Mouse (Mus musculus): ENCODE results near the gene Itih3. TPM values are rescaled to one million over a fixed set of nuclear protein-coding genes. Genes with fewer than 3 reads are reported as not detected.

Gene Itih3
- polyA plus RNA-seq (2017; shearing (Covaris generic)), result not detected

DNA sequence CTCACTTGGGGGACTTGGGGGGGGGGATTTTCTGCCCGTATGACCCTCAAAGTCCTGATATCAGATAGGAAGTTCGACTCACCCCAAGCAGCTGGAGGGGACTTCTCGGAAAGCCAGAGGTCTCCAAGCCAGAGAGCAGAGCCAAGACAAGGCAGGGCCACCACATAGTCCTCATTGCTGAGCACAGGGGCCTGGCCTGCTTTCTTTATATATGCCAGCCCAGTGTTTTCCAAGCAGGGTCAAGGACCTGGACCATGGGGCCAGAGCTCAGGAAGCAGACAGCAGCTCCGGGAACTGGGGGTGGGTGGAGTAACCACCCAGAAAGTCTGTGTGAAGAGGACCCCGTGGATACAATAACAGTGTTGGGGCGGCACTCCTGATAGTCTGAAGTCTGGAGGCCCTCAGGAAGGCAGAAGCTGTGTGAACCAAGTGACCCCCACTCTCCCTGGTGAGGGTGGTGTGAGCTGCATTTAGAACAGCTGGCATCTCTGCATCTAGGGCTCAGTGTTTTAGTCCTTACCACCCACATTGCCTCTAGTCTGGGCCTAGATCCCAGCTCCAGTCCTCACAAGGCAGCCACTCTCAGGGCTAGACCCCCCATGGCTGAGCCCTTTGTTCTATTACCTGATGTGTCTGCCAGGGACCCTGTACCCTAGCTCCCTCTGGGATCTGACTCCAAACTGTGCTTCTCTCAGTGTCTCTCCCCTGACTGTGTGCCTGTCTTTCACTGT is at the start of gene Itih3:
Gene Itih3, minus strand, starts transcription at position 386 of the 731 bp plus-strand sequence.

DNA sequence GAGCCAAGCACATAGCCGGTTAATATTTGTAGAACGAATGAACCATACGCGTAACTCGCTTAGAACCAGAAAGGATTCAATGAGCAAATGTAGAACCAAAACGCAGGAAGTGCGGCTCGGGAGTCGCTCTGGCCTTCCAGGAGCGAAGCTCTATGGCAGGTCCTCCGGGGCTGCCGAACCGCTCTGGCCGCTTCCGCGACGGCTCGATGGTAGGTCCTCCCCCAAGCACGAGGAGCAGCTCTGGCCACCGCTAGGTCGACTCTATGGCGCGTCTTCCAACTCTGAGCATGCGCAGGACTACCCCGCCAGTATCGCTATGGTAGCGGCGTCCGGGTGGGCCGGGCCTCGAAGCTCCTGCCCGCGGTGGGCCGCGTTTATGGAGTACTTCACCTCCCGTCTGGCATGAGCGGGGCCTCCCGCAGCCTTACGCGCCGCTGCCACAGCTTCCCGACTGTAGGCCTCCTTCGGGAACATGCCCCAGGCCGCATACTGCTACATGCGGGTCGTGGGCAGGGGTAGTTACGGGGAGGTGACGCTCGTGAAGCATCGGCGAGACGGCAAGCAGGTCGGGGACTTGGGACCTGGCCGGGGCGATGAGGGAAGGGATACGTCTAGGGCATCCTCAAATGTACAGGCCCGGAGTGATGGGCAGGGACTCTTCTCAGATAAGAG is 27.7 kb upstream of the Itih3 start, which contains the start of gene Nek4:
Gene Nek4, plus strand, starts transcription at position 224 of the 672 bp plus-strand sequence.

DNA sequence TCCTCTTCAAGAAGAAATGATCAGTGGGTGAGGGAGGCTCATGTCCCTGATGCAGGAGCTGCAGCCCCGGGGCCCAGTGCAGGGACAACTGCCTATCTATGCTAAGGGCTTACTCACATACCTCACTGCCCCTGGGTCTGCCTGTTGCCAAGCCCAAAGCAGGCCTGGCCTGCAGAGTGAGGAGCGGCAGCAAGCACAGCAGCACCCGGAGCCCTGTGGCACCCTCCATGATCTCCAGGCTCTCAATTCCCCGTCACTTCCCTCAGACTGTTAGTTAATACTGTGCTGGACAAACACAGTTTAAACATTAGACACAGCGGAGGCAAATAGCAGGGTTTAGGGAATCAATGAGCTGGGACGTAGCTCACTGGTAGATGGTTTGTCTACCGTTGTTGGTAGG is 19.5 kb upstream of the Itih3 start, which contains the start of gene Itih1:
Gene Itih1, minus strand, starts transcription at position 252 of the 400 bp plus-strand sequence.

DNA sequence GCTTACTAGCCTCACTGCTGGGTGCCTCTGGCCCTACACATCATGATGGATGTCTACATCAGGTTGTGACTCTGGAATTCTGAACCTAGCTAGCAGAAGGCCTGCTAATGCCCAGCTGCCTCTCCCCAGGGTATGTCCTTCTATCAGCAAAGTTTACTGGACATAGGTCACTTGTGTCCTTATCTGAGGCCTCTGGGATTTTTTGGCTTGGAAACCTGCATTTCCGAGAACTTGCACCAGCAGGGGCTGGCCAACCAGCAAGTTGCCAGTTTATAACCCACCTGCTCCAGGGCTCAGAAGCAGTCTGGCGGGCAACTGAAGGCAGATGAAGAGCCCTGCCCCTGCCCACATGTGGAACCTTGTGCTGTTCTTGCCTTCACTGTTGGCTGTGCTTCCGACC is 37.4 kb downstream of the Itih3 start, which contains the start of gene Itih4:
Gene Itih4, plus strand, starts transcription at position 273 of the 400 bp plus-strand sequence.

DNA sequence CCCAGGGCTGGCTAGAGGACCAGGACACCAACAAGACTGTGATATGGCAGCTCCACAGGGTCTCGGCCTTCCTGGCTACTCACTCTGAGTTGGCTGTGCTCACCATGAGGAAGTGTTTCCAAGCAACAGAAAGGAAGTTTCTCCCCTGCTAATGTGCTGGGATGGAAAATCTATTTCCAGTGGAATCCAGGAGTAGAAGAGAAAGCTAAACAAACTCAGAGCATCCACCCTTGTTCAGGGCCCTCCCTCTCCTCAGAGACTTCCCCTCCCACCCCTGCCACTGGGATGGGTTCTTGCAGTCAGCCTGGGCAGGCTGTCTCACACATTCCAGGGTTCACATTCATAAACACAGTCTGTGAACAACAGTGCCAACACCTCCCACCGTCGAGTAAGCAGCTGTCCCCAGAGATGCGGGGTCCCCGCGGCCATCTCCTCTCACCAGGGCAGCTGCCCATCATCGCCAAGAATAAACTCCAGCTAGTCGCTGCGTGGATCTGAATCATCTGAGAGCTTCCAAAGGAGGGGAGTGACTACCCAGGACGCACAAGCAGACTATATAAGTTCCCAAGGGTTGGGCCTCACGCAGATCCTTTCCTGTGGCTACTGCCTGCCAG is 44.5 kb downstream of the Itih3 start, which contains the start of gene Mustn1:
Gene Mustn1, plus strand, starts transcription at position 243 of the 614 bp plus-strand sequence.

Other genes starting within 250 kb of the Itih3 start
- gene Sfmbt1, start 208.9 kb downstream of the Itih3 start, polyA plus RNA-seq (2017; shearing (Covaris generic)), result 13.9 TPM
- 3.6 TPM for gene Tmem110, start 98.2 kb downstream of the Itih3 start, polyA plus RNA-seq (2017; shearing (Covaris generic))
- gene Mustn1, start 44.6 kb downstream of the Itih3 start, polyA plus RNA-seq (2017; shearing (Covaris generic)), result 0.37 TPM
- gene Itih4, start 37.3 kb downstream of the Itih3 start, polyA plus RNA-seq (2017; shearing (Covaris generic)), result not detected
- not detected for gene Itih1, start 19.5 kb upstream of the Itih3 start, polyA plus RNA-seq (2017; shearing (Covaris generic))
- gene Nek4, start 27.6 kb upstream of the Itih3 start, polyA plus RNA-seq (2017; shearing (Covaris generic)), result 11.7 TPM
- 8.5 TPM for gene Glt8d1, start 77.6 kb upstream of the Itih3 start, polyA plus RNA-seq (2017; shearing (Covaris generic))
- 367 TPM for gene Spcs1, start 77.9 kb upstream of the Itih3 start, polyA plus RNA-seq (2017; shearing (Covaris generic))
- 40.6 TPM for gene Pbrm1, start 95.4 kb upstream of the Itih3 start, polyA plus RNA-seq (2017; shearing (Covaris generic))
- 84.0 TPM for gene Gnl3, start 95.4 kb upstream of the Itih3 start, polyA plus RNA-seq (2017; shearing (Covaris generic))
- gene Smim4, start 205.2 kb upstream of the Itih3 start, polyA plus RNA-seq (2017; shearing (Covaris generic)), result 58.6 TPM
- gene Nt5dc2, start 207.3 kb upstream of the Itih3 start, polyA plus RNA-seq (2017; shearing (Covaris generic)), result not detected
- 3.2 TPM for gene Stab1, start 244.9 kb upstream of the Itih3 start, polyA plus RNA-seq (2017; shearing (Covaris generic))